Mouse (Mus musculus): Measurements from ENCODE around the gene Ndufaf2. TPM values are rescaled to one million over a fixed set of nuclear protein-coding genes. Genes with fewer than 3 reads are reported as not detected.

The Ndufaf2 gene
- total RNA-seq, 1 experiment from 2014 or later: 47.8 TPM

GRCm38 (mm10) chr13:108157156-108157555 is 1.3 kb downstream of the Ndufaf2 start:
- no peak for ATAC-seq (replicated peaks in 1 of 2; ENCODE audit: insufficient read depth in 1 of 2, low FRiP score in 2 of 2, low TSS enrichment in 1 of 2, low read depth in 1 of 2, poor library complexity in 2 of 2, severe bottlenecking in 2 of 2)

- peak; percentile 50 to 62; a peak in 2 of 4 replicates for ATAC-seq (replicated peaks in 1 of 2; ENCODE audit: insufficient read depth in 1 of 2, low FRiP score in 2 of 2, low TSS enrichment in 1 of 2, low read depth in 1 of 2, poor library complexity in 2 of 2, severe bottlenecking in 2 of 2)
These were observed 5.6 kb downstream of the Ndufaf2 start for GRCm38 (mm10) chr13:108152650-108153372.

DNA sequence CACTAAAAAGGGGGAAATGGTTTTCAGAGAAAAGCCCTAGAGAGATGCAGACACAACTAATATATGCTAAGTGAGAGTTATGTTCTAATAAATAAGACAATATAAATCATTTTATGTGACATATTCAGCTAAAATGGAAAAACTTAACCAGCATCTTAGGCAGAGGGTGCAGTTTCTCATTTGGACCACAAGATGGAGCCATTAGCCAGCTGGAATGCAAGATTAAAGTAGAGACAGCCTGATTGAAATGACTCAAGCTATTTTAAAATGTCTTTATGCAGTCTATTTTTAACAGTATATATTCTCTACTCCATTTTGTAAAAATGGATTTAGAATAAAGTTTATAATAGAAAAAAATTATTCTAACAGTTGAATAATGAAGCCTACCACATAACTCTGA is 6.6 kb downstream of the Ndufaf2 start:
- ATAC-seq (replicated peaks in 1 of 2; ENCODE audit: insufficient read depth in 1 of 2, low FRiP score in 2 of 2, low TSS enrichment in 1 of 2, low read depth in 1 of 2, poor library complexity in 2 of 2, severe bottlenecking in 2 of 2): no peak; a peak in 1 of 4 replicates

DNA sequence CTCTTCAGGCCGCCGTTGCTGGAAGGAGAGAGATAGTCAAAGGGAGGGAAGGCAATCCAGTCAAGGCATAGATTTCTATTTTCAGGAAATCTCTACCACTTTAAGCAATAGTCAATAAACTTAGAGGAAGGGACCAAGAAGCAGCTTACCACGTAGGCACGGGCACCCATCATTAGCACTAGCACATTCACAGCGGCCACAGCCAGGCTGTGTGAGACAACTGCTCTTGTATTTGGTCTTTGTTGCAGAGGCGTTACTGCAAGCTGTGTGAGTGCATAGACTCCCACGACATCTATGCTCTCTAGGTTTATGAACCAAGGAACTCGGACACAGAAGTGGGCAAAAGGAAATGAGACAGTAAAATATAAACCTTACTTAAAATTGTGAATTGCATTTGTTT is 14.3 kb downstream of the Ndufaf2 start:
- no peak for ATAC-seq (replicated peaks in 1 of 2; ENCODE audit: insufficient read depth in 1 of 2, low FRiP score in 2 of 2, low TSS enrichment in 1 of 2, low read depth in 1 of 2, poor library complexity in 2 of 2, severe bottlenecking in 2 of 2)

DNA sequence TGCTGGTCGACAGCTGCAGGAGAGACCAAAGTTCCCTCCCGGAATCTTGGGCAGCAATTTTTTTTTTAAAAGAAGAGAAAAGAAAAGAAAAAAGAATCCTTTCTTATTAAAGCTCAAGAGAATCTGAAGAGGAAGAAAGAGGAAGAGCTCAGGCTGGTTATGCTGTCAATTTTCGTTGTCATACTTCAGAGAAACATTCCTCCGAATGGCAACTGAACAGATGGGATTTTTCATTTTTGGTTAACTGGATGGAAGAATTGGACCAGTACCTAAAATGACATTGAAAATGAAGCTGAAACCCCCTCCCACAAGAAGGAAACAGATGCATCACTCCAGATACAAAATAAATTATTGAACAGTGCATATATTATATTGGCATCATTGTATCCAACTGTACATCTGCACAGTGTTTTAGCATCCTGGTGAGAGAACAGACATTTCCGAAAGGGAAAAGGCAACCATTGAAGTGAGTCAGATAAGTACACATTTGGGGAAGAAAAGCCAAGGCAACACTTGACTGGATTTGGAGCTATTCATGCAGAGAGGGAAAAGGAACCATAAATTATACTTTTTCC is 19.9 kb downstream of the Ndufaf2 start:
- ATAC-seq (replicated peaks in 1 of 2; ENCODE audit: insufficient read depth in 1 of 2, low FRiP score in 2 of 2, low TSS enrichment in 1 of 2, low read depth in 1 of 2, poor library complexity in 2 of 2, severe bottlenecking in 2 of 2): no peak

GRCm38 (mm10) chr13:108135617-108136016 is 22.8 kb downstream of the Ndufaf2 start:
- ATAC-seq (replicated peaks in 1 of 2; ENCODE audit: insufficient read depth in 1 of 2, low FRiP score in 2 of 2, low TSS enrichment in 1 of 2, low read depth in 1 of 2, poor library complexity in 2 of 2, severe bottlenecking in 2 of 2): no peak

DNA sequence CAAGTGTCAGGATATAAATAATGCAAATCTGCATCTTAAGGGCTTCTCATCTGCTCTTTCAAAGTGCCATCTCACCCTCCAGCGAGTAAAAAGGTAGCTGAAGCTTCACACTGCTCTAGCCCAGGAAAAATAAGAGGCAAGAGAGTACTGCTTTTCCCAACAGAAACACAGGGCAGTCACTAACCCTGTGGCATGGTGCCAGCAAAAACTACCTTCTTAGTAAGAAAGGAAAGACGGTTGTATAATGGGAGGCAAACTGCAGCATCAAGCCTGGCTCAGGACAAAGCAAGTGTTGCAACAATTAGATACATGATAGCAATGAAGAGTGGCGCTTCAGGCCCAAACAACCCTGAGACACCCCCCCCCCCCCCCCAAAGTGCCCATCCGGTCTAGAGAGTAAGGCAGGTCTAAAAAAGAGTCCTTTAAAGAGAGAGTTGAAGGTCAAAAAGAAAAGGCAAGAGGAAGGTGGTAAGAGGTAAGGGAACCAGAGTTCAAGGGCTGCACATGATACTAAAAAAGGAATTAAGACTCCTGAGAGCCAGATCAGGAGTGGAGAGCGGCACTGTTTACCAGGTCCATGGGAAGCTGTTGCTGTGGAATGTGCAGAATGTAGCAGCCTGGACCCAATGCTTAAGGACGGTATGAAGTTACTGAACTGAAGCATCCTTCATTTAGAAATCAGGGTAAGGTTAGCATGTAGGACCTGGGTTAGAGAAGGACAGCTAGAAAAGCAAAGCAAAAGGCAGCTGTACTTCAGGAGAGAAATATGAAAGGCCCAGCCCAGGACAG is 26.2 kb downstream of the Ndufaf2 start:
- ATAC-seq (replicated peaks in 1 of 2; ENCODE audit: insufficient read depth in 1 of 2, low FRiP score in 2 of 2, low TSS enrichment in 1 of 2, low read depth in 1 of 2, poor library complexity in 2 of 2, severe bottlenecking in 2 of 2): no peak

- no peak for ATAC-seq (replicated peaks in 1 of 2; ENCODE audit: insufficient read depth in 1 of 2, low FRiP score in 2 of 2, low TSS enrichment in 1 of 2, low read depth in 1 of 2, poor library complexity in 2 of 2, severe bottlenecking in 2 of 2)
These were observed 27.7 kb downstream of the Ndufaf2 start for GRCm38 (mm10) chr13:108130737-108131136.

DNA sequence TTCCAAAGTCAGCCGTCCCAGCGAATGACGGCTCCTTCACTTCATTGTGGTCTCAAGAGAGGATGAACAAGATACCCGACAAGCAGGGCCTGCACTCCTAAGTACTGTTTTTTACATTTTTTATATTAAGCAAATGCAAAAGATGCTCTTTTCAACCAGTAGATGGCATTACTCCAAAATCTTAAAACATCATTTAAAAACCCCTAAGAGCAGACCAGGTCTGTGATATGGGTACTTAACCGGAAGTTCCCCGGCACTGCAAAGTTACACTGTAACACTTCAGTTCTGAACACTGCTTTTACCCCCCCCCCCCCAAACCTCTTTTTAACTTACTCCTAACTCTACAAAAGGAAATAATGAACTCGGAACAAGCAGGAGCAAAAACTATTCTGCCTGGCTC is 29.4 kb downstream of the Ndufaf2 start:
- ATAC-seq (replicated peaks in 1 of 2; ENCODE audit: insufficient read depth in 1 of 2, low FRiP score in 2 of 2, low TSS enrichment in 1 of 2, low read depth in 1 of 2, poor library complexity in 2 of 2, severe bottlenecking in 2 of 2): no peak

GRCm38 (mm10) chr13:108127883-108128282 is 30.5 kb downstream of the Ndufaf2 start:
- ATAC-seq (replicated peaks in 1 of 2; ENCODE audit: insufficient read depth in 1 of 2, low FRiP score in 2 of 2, low TSS enrichment in 1 of 2, low read depth in 1 of 2, poor library complexity in 2 of 2, severe bottlenecking in 2 of 2): no peak

DNA sequence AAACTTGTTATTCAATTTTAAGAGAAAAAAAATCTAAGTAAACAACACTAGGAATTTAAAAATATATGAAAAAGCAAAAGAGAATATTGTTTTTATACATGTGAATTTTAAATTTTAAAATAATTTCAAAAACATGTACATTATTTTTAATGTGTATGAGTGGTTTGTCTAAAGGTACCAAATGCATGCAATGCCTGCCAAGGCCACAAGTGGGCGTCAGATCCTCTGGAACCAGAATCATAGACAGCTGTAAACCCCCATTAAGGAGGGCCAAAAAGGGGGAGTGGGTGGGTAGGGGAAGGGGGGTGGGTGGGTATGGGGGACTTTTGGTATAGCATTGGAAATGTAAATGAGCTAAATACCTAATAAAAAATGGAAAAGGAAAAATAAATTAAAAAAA is 31.3 kb downstream of the Ndufaf2 start:
- no peak; a peak in 1 of 4 replicates for ATAC-seq (replicated peaks in 1 of 2; ENCODE audit: insufficient read depth in 1 of 2, low FRiP score in 2 of 2, low TSS enrichment in 1 of 2, low read depth in 1 of 2, poor library complexity in 2 of 2, severe bottlenecking in 2 of 2)

DNA sequence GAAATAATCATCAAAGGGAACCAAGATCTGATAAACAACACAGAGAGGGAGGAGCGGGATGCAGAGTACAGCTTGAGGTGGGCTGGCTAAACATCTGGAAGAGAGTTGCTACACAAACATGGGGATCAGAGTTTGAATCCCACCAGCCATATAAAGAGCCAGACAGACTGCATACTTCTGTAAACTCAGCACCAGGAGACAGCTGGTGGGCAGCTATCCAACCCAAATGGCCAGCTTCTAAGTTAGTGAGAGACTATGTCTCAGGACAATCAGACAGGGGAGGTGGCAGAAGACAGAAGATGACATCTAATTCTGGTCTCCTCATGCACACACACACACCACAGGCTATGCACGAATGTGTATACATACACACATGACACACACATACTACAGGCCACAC is 32.2 kb downstream of the Ndufaf2 start:
- no peak for ATAC-seq (replicated peaks in 1 of 2; ENCODE audit: insufficient read depth in 1 of 2, low FRiP score in 2 of 2, low TSS enrichment in 1 of 2, low read depth in 1 of 2, poor library complexity in 2 of 2, severe bottlenecking in 2 of 2)

- no peak for ATAC-seq (replicated peaks in 1 of 2; ENCODE audit: insufficient read depth in 1 of 2, low FRiP score in 2 of 2, low TSS enrichment in 1 of 2, low read depth in 1 of 2, poor library complexity in 2 of 2, severe bottlenecking in 2 of 2)
These were observed 34.3 kb downstream of the Ndufaf2 start for GRCm38 (mm10) chr13:108124096-108124495.

DNA sequence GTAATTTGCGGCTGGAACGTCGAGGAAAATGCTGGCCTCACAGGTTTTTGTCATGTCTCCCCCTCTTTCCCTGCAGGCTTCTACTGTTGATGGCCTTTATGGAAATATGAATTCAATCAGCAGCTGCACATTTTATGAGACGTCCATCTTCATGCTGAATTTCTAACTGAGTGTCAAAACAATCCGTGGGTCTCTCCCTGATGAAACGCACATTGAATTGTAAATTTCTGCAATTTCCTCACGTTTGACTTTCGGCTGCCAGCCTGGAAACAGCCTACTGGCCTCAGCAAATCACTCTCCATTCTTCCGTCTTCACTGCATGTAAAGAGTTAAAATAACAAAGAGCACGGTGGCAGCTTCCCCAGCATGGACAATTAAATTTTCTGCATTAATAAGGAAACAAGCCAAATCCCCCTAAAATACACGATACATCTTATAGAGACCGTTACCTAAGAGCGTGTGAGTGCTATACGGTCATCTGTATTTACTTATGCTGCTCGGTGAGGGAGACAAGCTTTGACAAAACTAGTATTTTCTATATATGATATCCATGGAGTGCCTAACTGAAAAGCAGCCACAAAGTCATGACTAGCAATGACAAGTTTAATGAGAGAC is 35.2 kb downstream of the Ndufaf2 start:
- ATAC-seq (replicated peaks in 1 of 2; ENCODE audit: insufficient read depth in 1 of 2, low FRiP score in 2 of 2, low TSS enrichment in 1 of 2, low read depth in 1 of 2, poor library complexity in 2 of 2, severe bottlenecking in 2 of 2): no peak

DNA sequence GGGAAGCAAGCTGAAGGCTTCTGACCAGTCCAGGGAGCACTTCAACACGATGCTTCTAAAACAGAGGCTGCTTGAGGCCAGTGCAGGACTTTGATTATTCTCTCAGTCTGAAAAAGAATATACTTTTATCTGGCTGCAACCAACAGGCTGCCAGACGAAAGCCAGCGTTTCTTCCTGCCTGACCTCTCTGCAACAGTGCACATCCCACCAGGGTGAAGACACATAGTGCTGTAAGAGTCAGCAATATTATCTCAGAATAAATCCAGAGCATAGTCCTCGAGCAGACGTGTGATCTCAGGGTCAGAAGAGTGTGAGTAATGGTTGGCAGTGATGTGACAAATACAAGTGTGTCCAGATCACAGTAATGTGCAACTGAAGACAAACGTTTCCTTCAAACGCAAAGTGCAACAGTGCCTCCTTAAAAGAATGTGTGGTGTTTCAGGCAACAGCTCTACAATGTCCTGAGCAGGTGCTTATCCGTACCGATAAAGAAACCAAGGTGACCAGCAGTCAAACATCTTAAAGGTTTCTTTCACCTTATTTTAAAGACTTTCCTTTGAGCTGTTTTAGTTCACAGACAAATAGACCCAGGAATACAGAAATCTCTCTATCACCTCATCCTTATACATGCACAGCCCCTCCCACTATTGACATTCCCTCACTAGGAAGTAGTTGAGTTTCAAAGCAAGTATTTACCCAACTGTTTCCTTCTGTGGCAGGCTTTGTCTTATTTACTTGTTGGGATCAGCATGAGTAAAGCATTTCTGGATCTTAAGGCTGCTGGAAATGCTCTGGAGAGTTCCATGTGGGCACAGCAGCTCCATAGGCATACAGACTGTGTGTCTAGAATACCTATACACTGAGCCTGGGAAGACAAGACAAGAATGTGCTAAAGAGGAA is 38.8 kb downstream of the Ndufaf2 start:
- no peak for ATAC-seq (replicated peaks in 1 of 2; ENCODE audit: insufficient read depth in 1 of 2, low FRiP score in 2 of 2, low TSS enrichment in 1 of 2, low read depth in 1 of 2, poor library complexity in 2 of 2, severe bottlenecking in 2 of 2)

DNA sequence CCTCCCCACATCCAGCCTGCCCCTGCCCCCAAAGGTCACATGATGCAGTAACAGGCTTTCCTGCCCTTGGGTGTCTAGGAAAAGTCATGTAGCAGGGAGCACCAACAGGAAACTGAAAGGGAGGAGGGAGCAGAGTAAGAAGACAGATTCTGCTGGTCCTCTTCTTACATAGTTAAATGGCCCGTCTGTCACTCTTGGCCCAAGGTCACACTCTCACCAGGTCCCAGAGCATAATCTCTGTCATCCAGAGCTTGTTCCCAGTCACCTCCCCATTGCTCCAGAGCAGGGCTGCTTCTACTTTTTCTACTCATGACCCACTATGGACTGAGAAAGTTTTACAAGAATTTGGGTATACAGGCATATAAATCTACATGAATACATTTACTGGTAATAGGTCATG is 40.2 kb downstream of the Ndufaf2 start:
- no peak for ATAC-seq (replicated peaks in 1 of 2; ENCODE audit: insufficient read depth in 1 of 2, low FRiP score in 2 of 2, low TSS enrichment in 1 of 2, low read depth in 1 of 2, poor library complexity in 2 of 2, severe bottlenecking in 2 of 2)

GRCm38 (mm10) chr13:108117654-108118053 is 40.8 kb downstream of the Ndufaf2 start:
- ATAC-seq (replicated peaks in 1 of 2; ENCODE audit: insufficient read depth in 1 of 2, low FRiP score in 2 of 2, low TSS enrichment in 1 of 2, low read depth in 1 of 2, poor library complexity in 2 of 2, severe bottlenecking in 2 of 2): no peak

Measured in hematopoietic stem cell, adult 5-6 weeks (primary cell).